ENCODE assay signal across 8 mouse cellular contexts in the genomic region with DNA sequence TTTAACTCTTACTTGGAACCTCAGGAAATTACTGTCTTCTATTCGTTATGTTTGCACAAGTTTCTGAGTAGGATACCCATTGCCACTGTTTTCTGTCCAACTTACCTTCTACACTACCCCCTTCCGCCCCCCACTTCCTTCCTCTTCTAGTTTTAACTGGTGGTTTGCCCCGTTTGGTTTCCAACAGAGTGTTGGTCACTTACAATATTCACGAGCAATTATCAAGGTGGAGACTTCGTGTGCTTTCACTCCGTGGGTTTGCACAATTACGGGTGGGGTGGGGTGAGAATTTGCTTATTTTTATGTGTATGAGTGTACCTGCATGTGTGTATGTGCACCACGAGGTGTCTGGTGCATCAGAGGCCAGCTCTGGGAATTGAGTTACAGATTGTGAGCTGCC. TPM values are rescaled to one million over a fixed set of nuclear protein-coding genes. Genes with fewer than 3 reads are reported as not detected.
DNase-seq lines count a peak whose midpoint lies in the region; ATAC-seq and TF ChIP-seq lines count a peak whose summit lies in the region.

No protein-coding gene starts in this region.

- H3K36me3 ChIP-seq in liver, adult 2 months (ENCODE audit: control insufficient read depth, insufficient read depth, low read length) = peaks cover 13% of the 10 kb centered on the region
- peaks cover 5% of the 10 kb centered on the region; the same call in 1 of the 2 replicates for H3K36me3 ChIP-seq in hindbrain, embryonic 11.5 days (ENCODE audit: control insufficient read depth, insufficient read depth, low read length)
- H3K36me3 ChIP-seq in midbrain, embryonic 12.5 days = peaks cover 28% of the 10 kb centered on the region

- 7% methylated on average over 8 of the region's 8 CpGs for WGBS in liver, adult 2 months
- under 1% methylated on average over 8 of the region's 8 CpGs for WGBS in bone marrow, adult 2 months
- 22% methylated on average over 8 of the region's 8 CpGs for WGBS in hindbrain, embryonic 11.5 days
- WGBS in midbrain, embryonic 12.5 days = 28% methylated on average over 8 of the region's 8 CpGs

- H3K27ac ChIP-seq in liver, adult 2 months (replicated peaks; ENCODE audit: insufficient read depth, low read depth, low read length) = no peak overlapping the region
- no peak overlapping the region; the same call in 1 of the 2 replicates for H3K27ac ChIP-seq in bone marrow, adult 2 months (ENCODE audit: control insufficient read depth, insufficient read depth, low read depth, low read length, poor library complexity)
- H3K27ac ChIP-seq in hindbrain, embryonic 11.5 days (ENCODE audit: low read depth, low read length) = no peak overlapping the region
- H3K27ac ChIP-seq in midbrain, embryonic 12.5 days (replicated peaks) = no peak overlapping the region

- TF ChIP-seq CTCF in liver, adult 2 months (IDR thresholded peaks at IDR 0.05; ENCODE audit: low read depth, low read length) = no peak
- TF ChIP-seq CTCF in bone marrow, adult 2 months (IDR thresholded peaks at IDR 0.05; ENCODE audit: control insufficient read depth, insufficient read depth, low read length) = no peak

- ATAC-seq in hindbrain, embryonic 11.5 days (ENCODE audit: low FRiP score) = no peak
- ATAC-seq in midbrain, embryonic 12.5 days (ENCODE audit: low FRiP score, low read depth) = no peak

- H3K9me3 ChIP-seq in hindbrain, embryonic 11.5 days (ENCODE audit: control insufficient read depth, low read length) = no peaks in the 10 kb centered on the region
- H3K9me3 ChIP-seq in midbrain, embryonic 12.5 days = no peaks in the 10 kb centered on the region

- H3K27me3 ChIP-seq in liver, adult 2 months (ENCODE audit: control insufficient read depth, insufficient read depth, low read length) = no peaks in the 10 kb centered on the region
- H3K27me3 ChIP-seq in hindbrain, embryonic 11.5 days (ENCODE audit: control insufficient read depth, insufficient read depth, low read length) = no peaks in the 10 kb centered on the region
- no peaks in the 10 kb centered on the region for H3K27me3 ChIP-seq in midbrain, embryonic 12.5 days

- peaks cover 42% of the 10 kb centered on the region for H3K79me2 ChIP-seq in liver, adult 2 months (ENCODE audit: control insufficient read depth, insufficient read depth, low read length)

- DNase-seq in liver, adult 2 months (ENCODE audit: extremely low read depth, low read depth, low spot score) = peak; percentile 34
- DNase-seq in liver = no peak
- DNase-seq in hindbrain, embryonic 11.5 days (ENCODE audit: low spot score) = peak; percentile 22
- no peak for DNase-seq in adrenal gland, postnatal 36 days
- DNase-seq in frontal cortex, postnatal 36 days (ENCODE audit: low spot score in 2 of 2) = no peak
- no peak for DNase-seq in ovary, adult 18-20 months (ENCODE audit: low spot score)

- no peak for TF ChIP-seq POLR2A in liver, adult 2 months (IDR thresholded peaks at IDR 0.05; ENCODE audit: extremely low read depth, insufficient read depth, low read length)
- no peak for TF ChIP-seq POLR2A in bone marrow, adult 2 months (IDR thresholded peaks at IDR 0.05; ENCODE audit: borderline replicate concordance, control insufficient read depth, low read depth, low read length)

- H3K9ac ChIP-seq in liver, adult 2 months (ENCODE audit: low read depth, low read length) = peak overlapping the region; percentile 26
- H3K9ac ChIP-seq in hindbrain, embryonic 11.5 days (ENCODE audit: low read depth, low read length) = peak overlapping the region; percentile 98
- peak overlapping the region; percentile 97 for H3K9ac ChIP-seq in midbrain, embryonic 12.5 days (replicated peaks)

- H3K4me1 ChIP-seq in liver, adult 2 months (ENCODE audit: control insufficient read depth, insufficient read depth, low read length) = peaks cover 6% of the 10 kb centered on the region
- peaks cover 4% of the 10 kb centered on the region for H3K4me1 ChIP-seq in bone marrow, adult 2 months (ENCODE audit: control insufficient read depth, insufficient read depth, low read length)
- H3K4me1 ChIP-seq in hindbrain, embryonic 11.5 days (replicated peaks; ENCODE audit: control insufficient read depth, insufficient read depth, low read length) = peaks cover 3% of the 10 kb centered on the region; the same call in 1 of the 2 replicates
- H3K4me1 ChIP-seq in midbrain, embryonic 12.5 days = peaks cover 13% of the 10 kb centered on the region

- H3K4me2 ChIP-seq in hindbrain, embryonic 11.5 days (replicated peaks; ENCODE audit: low read depth, low read length) = peak overlapping the region; percentile 76
- peak overlapping the region; percentile 82 for H3K4me2 ChIP-seq in midbrain, embryonic 12.5 days (replicated peaks)

- H3K4me3 ChIP-seq in liver, adult 2 months (ENCODE audit: insufficient read depth, low read depth, low read length) = peak overlapping the region; percentile 94
- peak overlapping the region; percentile 99 for H3K4me3 ChIP-seq in bone marrow, adult 2 months (replicated peaks; ENCODE audit: control insufficient read depth, low read depth, low read length)
- H3K4me3 ChIP-seq in hindbrain, embryonic 11.5 days (ENCODE audit: low read depth, low read length) = peak overlapping the region; percentile 95
- peak overlapping the region; percentile 97 for H3K4me3 ChIP-seq in midbrain, embryonic 12.5 days

RNA-seq across cellular contexts. Expression of gene 2810004N23Rik, which starts 0.8 kb away (rescaled TPM):
- 17.7 and 18.7 TPM in 2 replicates for total RNA-seq in liver, adult 2 months (2014; rRNA removed)
- 11.5 and 13.1 TPM in 2 replicates for polyA plus RNA-seq in liver, adult 2 months (2012; rRNA removed)
- 12.8 and 22.0 TPM in 2 replicates for polyA plus RNA-seq in bone marrow, adult 2 months (2011; ENCODE audit: insufficient read depth, insufficient read length, low replicate concordance, missing spikeins)
- 38.8 and 41.6 TPM in 2 replicates for polyA plus RNA-seq in hindbrain, embryonic 11.5 days (2014; fragmentation: Nextera tagmentation; extraction: Ambion mirVana)
- polyA plus RNA-seq in midbrain, embryonic 12.5 days (2016; fragmentation: Nextera tagmentation; extraction: Ambion mirVana) = 45.4 and 47.4 TPM in 2 replicates
- 10 to 100 TPM; 30.1 to 31.9 TPM for total RNA-seq in adrenal gland, postnatal 36 days (2021)

RNA-seq across cellular contexts. Expression of gene Gnpat, which starts 0.9 kb away (rescaled TPM):
- 25.0 and 30.1 TPM in 2 replicates for total RNA-seq in liver, adult 2 months (2014; rRNA removed)
- polyA plus RNA-seq in liver, adult 2 months (2012; rRNA removed) = 27.5 and 28.7 TPM in 2 replicates
- 32.3 and 41.2 TPM in 2 replicates for polyA plus RNA-seq in bone marrow, adult 2 months (2011; ENCODE audit: insufficient read depth, insufficient read length, low replicate concordance, missing spikeins)
- polyA plus RNA-seq in hindbrain, embryonic 11.5 days (2014; fragmentation: Nextera tagmentation; extraction: Ambion mirVana) = 110 and 115 TPM in 2 replicates
- polyA plus RNA-seq in midbrain, embryonic 12.5 days (2016; fragmentation: Nextera tagmentation; extraction: Ambion mirVana) = 126 and 130 TPM in 2 replicates
- total RNA-seq in adrenal gland, postnatal 36 days (2021) = 100 to 1,000 TPM in 1 of 2 experiments, 10 to 100 TPM in 1; 93.1 to 104 TPM

RNA-seq across cellular contexts. Expression of gene Exoc8, which starts 33.8 kb away (rescaled TPM):
- total RNA-seq in liver, adult 2 months (2014; rRNA removed) = 7.0 and 8.3 TPM in 2 replicates
- 4.3 and 4.7 TPM in 2 replicates for polyA plus RNA-seq in liver, adult 2 months (2012; rRNA removed)
- polyA plus RNA-seq in bone marrow, adult 2 months (2011; ENCODE audit: insufficient read depth, insufficient read length, low replicate concordance, missing spikeins) = 6.0 and 13.3 TPM in 2 replicates
- 6.7 and 8.7 TPM in 2 replicates for polyA plus RNA-seq in hindbrain, embryonic 11.5 days (2014; fragmentation: Nextera tagmentation; extraction: Ambion mirVana)
- polyA plus RNA-seq in midbrain, embryonic 12.5 days (2016; fragmentation: Nextera tagmentation; extraction: Ambion mirVana) = 15.4 and 18.1 TPM in 2 replicates
- 10 to 100 TPM; 23.0 to 24.0 TPM for total RNA-seq in adrenal gland, postnatal 36 days (2021)

RNA-seq across cellular contexts. Expression of gene Sprtn, which starts 34.0 kb away (rescaled TPM):
- 5.4 and 6.3 TPM in 2 replicates for total RNA-seq in liver, adult 2 months (2014; rRNA removed)
- polyA plus RNA-seq in liver, adult 2 months (2012; rRNA removed) = 4.4 and 4.8 TPM in 2 replicates
- polyA plus RNA-seq in bone marrow, adult 2 months (2011; ENCODE audit: insufficient read depth, insufficient read length, low replicate concordance, missing spikeins) = 11.8 and 13.8 TPM in 2 replicates
- polyA plus RNA-seq in hindbrain, embryonic 11.5 days (2014; fragmentation: Nextera tagmentation; extraction: Ambion mirVana) = 9.6 and 12.3 TPM in 2 replicates
- 17.4 and 17.8 TPM in 2 replicates for polyA plus RNA-seq in midbrain, embryonic 12.5 days (2016; fragmentation: Nextera tagmentation; extraction: Ambion mirVana)
- 10 to 100 TPM; 19.0 to 19.7 TPM for total RNA-seq in adrenal gland, postnatal 36 days (2021)

Comparison
In these comparisons a context has a peak if more than half of its experiments do, and no peak if none do; other contexts are left out.
1. DNase-seq: peak in liver, adult 2 months (single experiment) and hindbrain, embryonic 11.5 days (single experiment); none in liver (single experiment), adrenal gland, postnatal 36 days (0 of 2), frontal cortex, postnatal 36 days (0 of 2) and ovary, adult 18-20 months (single experiment).
2. H3K9ac ChIP-seq: peak in every context shown above with its lines; median percentile 98 in hindbrain, embryonic 11.5 days; 97 in midbrain, embryonic 12.5 days; 26 in liver, adult 2 months.
3. Peak in every context shown above with its lines, with median percentiles within 50 percentile points of each other: H3K4me3 ChIP-seq.